Mouse (Mus musculus): Measurements from ENCODE around the gene Spata9.
A peak's percentile ranks its signal among the peaks of the same experiment; 100 is the strongest.

- TF ChIP-seq POLR2A (IDR thresholded peaks at IDR 0.05; ENCODE audit: low read depth, low read length) = peak; percentile 53
- peak; percentile 22; the same call in 1 of the 2 replicates for TF ChIP-seq CTCF (IDR thresholded peaks at IDR 0.05; ENCODE audit: extremely low read depth, insufficient read length, insufficient replicate concordance, low read depth, low read length)
Measured at GRCm38 (mm10) chr13:76017974-76018843, 51.3 kb downstream of the Spata9 start, which contains the start of gene Rfesd.

All from small intestine, adult 2 months (tissue).